Mouse (Mus musculus): ENCODE measurements at regions not wholly inside any gene's neighbourhood (a gene's known extent, or its start where the extent isn't known, plus 50 kb on each side); places are given as distances from the start of the nearest gene placed in this dataset.

DNA sequence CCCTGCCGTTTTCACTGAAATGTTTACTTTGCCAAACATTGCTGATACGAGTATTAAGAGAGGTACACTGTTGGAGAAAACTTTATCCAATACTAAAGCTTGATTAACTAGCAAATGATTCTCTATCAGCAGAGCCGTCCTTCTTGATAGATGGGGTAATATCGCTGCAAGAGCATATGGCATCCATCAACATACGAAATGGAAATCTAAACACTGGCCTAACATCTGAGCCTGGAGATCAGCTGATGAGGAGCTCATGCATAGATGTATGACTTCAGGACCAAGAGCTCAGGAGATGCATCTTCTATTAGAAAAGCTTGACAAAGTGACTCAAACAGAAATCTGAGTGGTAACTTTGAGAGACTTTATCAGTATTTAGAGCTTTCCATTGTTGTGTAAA, 666.5 kb downstream of the Defb40 start:
- no peaks in the 10 kb centered on the region for H3K27me3 ChIP-seq (ENCODE audit: control insufficient read depth, insufficient read depth, insufficient read length)
- no peak overlapping the region for H3K4me3 ChIP-seq
- H3K36me3 ChIP-seq (ENCODE audit: control insufficient read depth, insufficient read depth), result no peaks in the 10 kb centered on the region
- no peak overlapping the region for H3K4me2 ChIP-seq (ENCODE audit: low read depth)
- TF ChIP-seq REST (IDR thresholded peaks at IDR 0.05; ENCODE audit: insufficient read depth, insufficient read length) (no peak), POLR2AphosphoS2 (IDR thresholded peaks at IDR 0.05; ENCODE audit: insufficient read length, low read depth) (no peak), USF1 (IDR thresholded peaks at IDR 0.05; ENCODE audit: low read depth) (no peak), TCF12 (IDR thresholded peaks at IDR 0.05; ENCODE audit: insufficient read depth, poor library complexity, severe bottlenecking) (no peak), SRF (IDR thresholded peaks at IDR 0.05; ENCODE audit: control insufficient read depth, insufficient read length, low read depth) (no peak), MYOG (IDR thresholded peaks at IDR 0.05; ENCODE audit: control insufficient read depth in 1 of 3, insufficient read depth in 1 of 3, insufficient read length in 2 of 3, low read depth in 2 of 3) (no peak), TCF3 (IDR thresholded peaks at IDR 0.05; ENCODE audit: insufficient read length, low read depth) (no peak)
- no peak overlapping the region for H3ac ChIP-seq (ENCODE audit: control insufficient read depth, insufficient read length)
- no peaks in the 10 kb centered on the region for H3K79me2 ChIP-seq (ENCODE audit: control insufficient read depth, insufficient read depth)

DNA sequence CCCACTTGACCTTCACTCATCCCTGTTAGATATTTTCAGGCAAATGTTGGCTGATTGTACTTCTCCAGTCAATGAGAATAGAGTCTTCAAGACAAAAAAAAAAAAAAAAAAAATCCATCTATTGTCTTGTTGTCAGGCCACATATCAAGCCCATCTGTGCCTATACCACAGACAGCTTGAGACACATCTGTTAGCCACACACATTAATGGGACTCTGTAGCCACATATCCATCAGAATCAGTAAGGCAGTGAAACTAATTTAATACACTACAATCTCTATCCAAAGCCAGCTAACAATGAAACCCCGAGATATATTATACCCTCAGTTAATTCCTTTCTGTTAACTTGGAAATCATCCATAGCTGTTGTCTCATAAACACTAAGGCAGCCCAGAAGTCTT, 667.1 kb downstream of the Defb40 start:
- no peak overlapping the region for H3K4me3 ChIP-seq
- no peaks in the 10 kb centered on the region for H3K27me3 ChIP-seq (ENCODE audit: control insufficient read depth, insufficient read depth, insufficient read length)
- no peak for TF ChIP-seq POLR2AphosphoS2 (IDR thresholded peaks at IDR 0.05; ENCODE audit: insufficient read length, low read depth)
- TF ChIP-seq POLR2A (IDR thresholded peaks at IDR 0.05; ENCODE audit: insufficient read length, low read depth), result no peak
- TF ChIP-seq USF1 (IDR thresholded peaks at IDR 0.05; ENCODE audit: low read depth), result no peak
- TF ChIP-seq MAX (IDR thresholded peaks at IDR 0.05; ENCODE audit: low read depth), result no peak
- TF ChIP-seq TCF3 (IDR thresholded peaks at IDR 0.05; ENCODE audit: insufficient read length, low read depth), result no peak
- no peak for TF ChIP-seq MYOD1 (IDR thresholded peaks at IDR 0.05; ENCODE audit: control insufficient read depth in 1 of 3, insufficient read length in 2 of 3, low read depth in 2 of 3)
- TF ChIP-seq CEBPB (IDR thresholded peaks at IDR 0.05; ENCODE audit: insufficient read depth, poor library complexity, severe bottlenecking), result no peak
- H3ac ChIP-seq (ENCODE audit: control insufficient read depth, insufficient read length), result no peak overlapping the region
- no peak overlapping the region for H3K4me2 ChIP-seq (ENCODE audit: low read depth)
- no peaks in the 10 kb centered on the region for H3K79me2 ChIP-seq (ENCODE audit: control insufficient read depth, insufficient read depth)
- H3K36me3 ChIP-seq (ENCODE audit: control insufficient read depth, insufficient read depth), result no peaks in the 10 kb centered on the region

DNA sequence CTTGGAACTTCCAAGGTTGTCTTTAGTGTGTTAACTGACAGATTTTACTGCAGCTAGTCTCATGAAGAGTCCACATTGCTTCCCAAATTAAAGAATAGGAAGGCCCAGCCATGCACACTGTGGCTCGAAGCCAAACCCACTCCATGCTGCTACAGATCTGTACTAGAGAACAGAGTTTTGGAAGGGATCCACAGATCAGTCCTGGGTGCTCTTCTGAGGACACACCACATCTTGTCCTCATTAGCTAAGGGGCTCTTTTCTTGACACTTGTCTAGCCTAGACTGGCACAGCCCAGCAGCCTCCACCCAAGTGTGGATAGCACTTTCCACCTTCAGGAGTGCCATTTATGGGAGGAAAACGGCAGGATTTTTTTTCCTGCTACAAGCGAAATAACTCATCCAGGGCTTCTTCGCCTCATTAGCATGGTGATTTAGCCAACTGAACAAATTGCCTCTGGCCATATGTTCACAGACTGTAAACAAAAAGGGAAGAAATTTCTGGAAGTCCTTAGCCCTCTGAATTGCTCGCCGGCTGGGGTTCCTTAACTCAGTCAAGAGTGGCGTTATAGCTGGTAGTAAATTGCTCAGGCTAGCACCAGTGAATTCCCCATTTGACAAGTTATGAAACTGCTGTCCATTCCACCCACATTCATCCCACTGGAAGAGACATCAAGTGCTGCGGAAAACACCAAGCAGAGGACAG, 690.4 kb downstream of the Defb40 start:
- H3K79me2 ChIP-seq (ENCODE audit: control insufficient read depth, insufficient read depth), result no peaks in the 10 kb centered on the region
- H3ac ChIP-seq (ENCODE audit: control insufficient read depth, insufficient read length), result no peak overlapping the region
- H3K27me3 ChIP-seq (ENCODE audit: control insufficient read depth, insufficient read depth, insufficient read length), result no peaks in the 10 kb centered on the region
- TF ChIP-seq TCF3 (IDR thresholded peaks at IDR 0.05; ENCODE audit: insufficient read length, low read depth) (no peak), POLR2A (IDR thresholded peaks at IDR 0.05; ENCODE audit: insufficient read length, low read depth) (no peak), E2F4 (IDR thresholded peaks at IDR 0.05; ENCODE audit: insufficient read depth) (no peak), POLR2AphosphoS2 (IDR thresholded peaks at IDR 0.05; ENCODE audit: insufficient read length, low read depth) (no peak), SRF (IDR thresholded peaks at IDR 0.05; ENCODE audit: control insufficient read depth, insufficient read length, low read depth) (no peak), MYOD1 (IDR thresholded peaks at IDR 0.05; ENCODE audit: control insufficient read depth in 1 of 3, insufficient read length in 2 of 3, low read depth in 2 of 3) (no peak), TCF12 (IDR thresholded peaks at IDR 0.05; ENCODE audit: insufficient read depth, poor library complexity, severe bottlenecking) (no peak), CEBPB (IDR thresholded peaks at IDR 0.05; ENCODE audit: insufficient read depth, poor library complexity, severe bottlenecking) (no peak), REST (IDR thresholded peaks at IDR 0.05; ENCODE audit: insufficient read depth, insufficient read length) (no peak)
- H3K4me2 ChIP-seq (ENCODE audit: low read depth), result no peak overlapping the region
- no peaks in the 10 kb centered on the region for H3K36me3 ChIP-seq (ENCODE audit: control insufficient read depth, insufficient read depth)
- H3K4me3 ChIP-seq, result no peak overlapping the region

DNA sequence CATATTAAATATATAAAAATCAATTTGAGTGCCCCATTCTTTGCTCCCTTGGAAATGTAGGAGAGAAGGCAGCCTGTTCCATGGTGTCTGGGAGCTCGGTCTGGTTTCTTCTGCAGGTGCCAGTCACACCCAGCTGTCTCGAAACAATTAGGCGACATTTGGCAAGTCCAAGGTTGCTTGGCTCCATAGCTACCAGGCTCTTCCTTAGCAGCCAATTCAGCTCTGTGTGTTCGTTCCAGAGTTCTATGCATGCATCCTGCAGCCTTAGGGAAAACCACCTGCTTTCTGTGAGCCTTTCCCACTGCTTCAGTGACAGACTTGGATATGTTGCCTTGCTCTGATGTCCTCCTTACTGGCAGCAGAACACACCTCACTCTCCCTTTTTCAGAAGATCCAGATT, 698.1 kb downstream of the Defb40 start:
- no peaks in the 10 kb centered on the region for H3K36me3 ChIP-seq (ENCODE audit: control insufficient read depth, insufficient read depth)
- no peak overlapping the region for H3ac ChIP-seq (ENCODE audit: control insufficient read depth, insufficient read length)
- no peak overlapping the region for H3K4me2 ChIP-seq (ENCODE audit: low read depth)
- H3K27me3 ChIP-seq (ENCODE audit: control insufficient read depth, insufficient read depth, insufficient read length), result no peaks in the 10 kb centered on the region
- H3K4me3 ChIP-seq, result no peak overlapping the region
- TF ChIP-seq MYOG (IDR thresholded peaks at IDR 0.05; ENCODE audit: control insufficient read depth in 1 of 3, insufficient read depth in 1 of 3, insufficient read length in 2 of 3, low read depth in 2 of 3) (no peak), E2F4 (IDR thresholded peaks at IDR 0.05; ENCODE audit: insufficient read depth) (no peak), REST (IDR thresholded peaks at IDR 0.05; ENCODE audit: insufficient read depth, insufficient read length) (no peak), CEBPB (IDR thresholded peaks at IDR 0.05; ENCODE audit: insufficient read depth, poor library complexity, severe bottlenecking) (no peak)
- no peaks in the 10 kb centered on the region for H3K79me2 ChIP-seq (ENCODE audit: control insufficient read depth, insufficient read depth)

DNA sequence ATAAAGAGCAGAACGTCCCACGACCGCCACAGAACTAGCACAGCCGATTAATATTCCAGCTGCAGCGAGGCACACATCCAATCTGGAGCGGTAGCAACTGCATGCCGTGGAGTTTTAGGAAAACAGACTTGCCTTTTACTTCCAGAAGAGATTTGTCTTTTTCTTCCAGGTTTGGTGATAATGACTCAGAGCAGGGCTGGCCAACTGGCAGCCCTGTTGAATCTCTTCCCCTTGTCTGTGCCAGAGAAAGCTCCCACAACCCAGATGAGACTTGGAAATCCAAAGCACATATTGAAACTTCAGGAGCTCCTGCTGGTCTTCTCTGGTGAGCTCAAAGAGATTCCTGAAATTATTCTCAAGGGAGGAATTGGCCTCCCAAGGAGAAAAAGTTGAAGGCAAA, 709.8 kb downstream of the Defb40 start:
- TF ChIP-seq TCF12 (IDR thresholded peaks at IDR 0.05; ENCODE audit: insufficient read depth, poor library complexity, severe bottlenecking), result no peak
- TF ChIP-seq POLR2AphosphoS2 (IDR thresholded peaks at IDR 0.05; ENCODE audit: insufficient read length, low read depth), result no peak
- TF ChIP-seq CEBPB (IDR thresholded peaks at IDR 0.05; ENCODE audit: insufficient read depth, poor library complexity, severe bottlenecking), result no peak
- H3K4me3 ChIP-seq, result no peak overlapping the region
- H3K36me3 ChIP-seq (ENCODE audit: control insufficient read depth, insufficient read depth), result no peaks in the 10 kb centered on the region
- no peak overlapping the region for H3ac ChIP-seq (ENCODE audit: control insufficient read depth, insufficient read length)
- no peak overlapping the region for H3K4me2 ChIP-seq (ENCODE audit: low read depth)
- H3K27me3 ChIP-seq (ENCODE audit: control insufficient read depth, insufficient read depth, insufficient read length), result no peaks in the 10 kb centered on the region
- H3K79me2 ChIP-seq (ENCODE audit: control insufficient read depth, insufficient read depth), result no peaks in the 10 kb centered on the region
